Mouse (Mus musculus): Measurements from ENCODE around the gene Hsf2bp.

Gene Hsf2bp

DNA sequence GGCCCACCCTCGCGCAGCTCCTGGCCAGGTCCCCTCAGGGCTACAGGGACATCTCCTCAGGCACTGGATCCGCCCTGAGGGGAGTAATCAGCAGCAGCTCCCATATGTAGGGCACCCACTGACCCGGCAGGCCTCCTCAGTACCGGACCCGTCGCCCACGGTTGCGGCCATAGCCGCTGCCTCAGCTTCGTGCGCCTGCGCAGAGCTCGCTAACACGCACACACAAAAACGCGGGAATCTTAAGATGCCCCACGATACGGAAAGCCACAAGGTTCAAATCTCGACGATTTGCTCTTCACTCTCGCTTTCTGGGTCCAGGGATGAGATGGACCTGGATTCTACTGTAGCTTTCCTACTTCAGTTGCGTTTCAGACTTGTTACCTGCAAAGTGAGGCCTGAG, 1.8 kb downstream of the Hsf2bp start:
- in situ Hi-C loops (cut with MboI; ENCODE audit: low sequenced_read_pairs), result no loop called here

DNA sequence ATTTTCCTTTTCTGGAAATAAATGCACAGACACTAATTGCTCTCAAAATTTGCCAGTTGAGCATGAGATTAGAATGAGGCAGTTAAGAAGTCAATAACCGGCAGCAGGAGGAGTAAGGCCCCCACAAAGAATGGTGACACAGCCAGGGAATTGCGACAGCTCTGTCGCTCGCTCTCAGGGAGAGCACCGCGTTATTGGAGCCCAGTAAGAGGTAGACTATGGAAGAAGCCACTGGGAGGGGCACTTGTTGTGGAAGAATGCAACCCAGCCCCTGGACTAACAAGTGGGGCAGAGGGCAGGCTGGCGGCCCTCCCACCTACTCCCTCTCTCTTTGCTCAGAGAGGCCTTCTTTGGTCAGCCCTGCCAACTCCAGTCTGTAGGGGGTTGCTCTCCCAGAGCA, 4.5 kb downstream of the Hsf2bp start:
- in situ Hi-C loops (cut with MboI; ENCODE audit: low sequenced_read_pairs), result no loop called here

DNA sequence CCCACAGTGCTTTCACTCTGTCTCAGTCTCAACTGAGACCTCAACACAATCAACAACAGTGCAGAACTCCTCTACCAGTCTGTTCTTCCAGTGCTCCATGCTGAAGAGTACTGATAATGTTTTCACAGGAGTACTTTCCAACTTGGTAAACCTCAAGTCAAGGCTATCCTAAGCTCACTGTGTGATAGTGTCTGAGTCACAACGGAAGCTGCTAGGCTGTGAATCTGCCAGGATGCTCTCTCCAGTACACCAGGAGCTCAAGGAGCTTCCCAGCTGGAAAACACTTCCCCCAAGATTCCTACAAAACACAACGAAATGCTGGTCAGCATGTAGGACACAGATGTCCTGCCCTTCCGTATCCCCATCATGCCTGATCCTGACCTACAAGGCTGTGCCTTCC, 7.8 kb downstream of the Hsf2bp start:
- in situ Hi-C loops (cut with MboI; ENCODE audit: low sequenced_read_pairs), result no loop called here

DNA sequence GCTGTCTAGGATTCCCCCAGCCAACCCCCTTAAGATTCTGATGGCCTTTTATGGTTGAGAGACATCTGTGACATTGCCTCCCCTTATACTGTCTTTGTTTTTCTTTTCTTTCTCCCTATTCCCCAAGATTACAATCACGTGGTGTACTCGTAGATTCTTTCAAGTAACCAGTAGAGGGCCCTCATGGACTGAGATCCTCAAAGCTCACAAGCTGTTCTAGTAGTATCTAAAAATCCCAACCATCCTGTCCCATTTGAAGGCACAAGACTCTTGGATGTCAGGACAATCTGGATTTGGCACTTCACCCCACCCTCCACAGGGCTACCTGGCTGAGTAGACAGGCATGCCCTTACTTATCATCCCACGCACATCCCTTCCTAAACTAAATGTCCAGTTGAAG, 8.5 kb downstream of the Hsf2bp start:
- in situ Hi-C loops (cut with MboI; ENCODE audit: low sequenced_read_pairs), result no loop called here

- in situ Hi-C loops (cut with MboI; ENCODE audit: low sequenced_read_pairs), result no loop called here
Observed at GRCm38 (mm10) chr17:32025386-32025785, 10.8 kb downstream of the Hsf2bp start.

- in situ Hi-C loops (cut with MboI; ENCODE audit: low sequenced_read_pairs), result loop anchor here (5.0 kb wide), 2 partner anchors 167 to 347 kb away; partner anchors contain the start of genes Cryaa and Sik1
Observed at GRCm38 (mm10) chr17:32024671-32025073, 11.5 kb downstream of the Hsf2bp start.

DNA sequence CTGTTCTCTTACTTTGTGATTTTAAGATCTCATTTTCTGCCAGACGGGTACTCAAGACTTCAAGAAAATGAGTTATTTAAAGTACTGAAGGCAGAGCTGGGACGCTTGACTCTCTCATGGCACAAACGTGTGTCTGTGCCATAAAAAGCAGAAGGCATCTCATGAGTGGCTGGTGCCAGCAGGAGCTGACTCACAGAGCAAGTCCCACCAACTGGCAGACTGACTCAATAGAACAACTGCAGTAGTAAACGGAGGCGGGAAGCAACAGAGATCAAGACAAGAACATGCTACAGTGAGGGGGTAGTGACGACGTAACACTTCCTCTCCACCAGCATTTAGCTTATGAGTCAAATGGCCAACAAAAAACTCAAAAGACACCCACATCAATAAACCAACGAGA, 13.1 kb downstream of the Hsf2bp start:
- in situ Hi-C loops (cut with MboI; ENCODE audit: low sequenced_read_pairs), result loop anchor here (5.0 kb wide), 2 partner anchors 166 to 346 kb away; partner anchors contain the start of genes Cryaa and Sik1

DNA sequence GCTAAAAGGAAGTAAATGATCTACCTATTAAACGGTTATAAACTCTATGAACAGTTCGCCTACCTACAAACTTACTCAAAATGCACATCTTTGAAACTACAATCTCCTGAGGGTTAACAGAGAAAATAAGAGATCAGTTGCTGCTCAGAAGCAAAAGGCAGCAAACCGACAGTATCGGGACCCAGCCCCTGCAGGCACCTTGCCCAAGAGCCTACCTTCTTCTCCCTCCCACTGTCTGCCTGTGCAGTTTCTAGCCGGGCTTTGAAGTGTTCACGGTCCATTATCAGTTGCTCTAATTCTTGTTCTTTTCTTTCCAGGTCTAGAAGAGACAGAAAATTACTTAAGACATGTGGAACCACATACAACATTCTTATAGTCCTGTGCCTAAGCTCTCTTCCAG, 13.6 kb downstream of the Hsf2bp start:
- in situ Hi-C loops (cut with MboI; ENCODE audit: low sequenced_read_pairs), result loop anchor here (5.0 kb wide), 2 partner anchors 165 to 345 kb away; partner anchors contain the start of genes Cryaa and Sik1

GRCm38 (mm10) chr17:32021981-32022380, 14.2 kb downstream of the Hsf2bp start:
- in situ Hi-C loops (cut with MboI; ENCODE audit: low sequenced_read_pairs), result loop anchor here (5.0 kb wide), 2 partner anchors 165 to 345 kb away; partner anchors contain the start of genes Cryaa and Sik1

- in situ Hi-C loops (cut with MboI; ENCODE audit: low sequenced_read_pairs), result no loop called here
Observed at GRCm38 (mm10) chr17:32018127-32018894, 17.8 kb downstream of the Hsf2bp start.

GRCm38 (mm10) chr17:32016481-32016880, 19.7 kb downstream of the Hsf2bp start:
- in situ Hi-C loops (cut with MboI; ENCODE audit: low sequenced_read_pairs), result no loop called here

DNA sequence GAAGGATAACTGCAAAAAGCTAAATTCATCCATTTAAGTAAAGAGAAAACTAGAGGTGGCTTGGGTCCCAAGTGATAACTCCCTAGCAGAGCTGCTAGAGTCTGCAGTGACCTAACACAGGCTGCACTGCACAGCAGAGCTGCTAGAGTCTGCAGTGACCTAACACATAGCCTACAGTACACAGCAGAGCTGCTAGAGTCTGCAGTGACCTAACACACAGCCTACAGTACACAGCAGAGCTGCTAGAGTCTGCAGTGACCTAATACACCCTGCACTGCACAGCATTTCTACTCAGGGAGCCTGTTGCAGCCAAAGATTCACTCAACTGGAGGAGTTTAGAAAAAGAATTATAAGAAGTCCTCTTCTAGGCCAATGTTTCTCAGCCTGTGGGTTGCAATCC, 22.5 kb downstream of the Hsf2bp start:
- in situ Hi-C loops (cut with MboI; ENCODE audit: low sequenced_read_pairs), result no loop called here

DNA sequence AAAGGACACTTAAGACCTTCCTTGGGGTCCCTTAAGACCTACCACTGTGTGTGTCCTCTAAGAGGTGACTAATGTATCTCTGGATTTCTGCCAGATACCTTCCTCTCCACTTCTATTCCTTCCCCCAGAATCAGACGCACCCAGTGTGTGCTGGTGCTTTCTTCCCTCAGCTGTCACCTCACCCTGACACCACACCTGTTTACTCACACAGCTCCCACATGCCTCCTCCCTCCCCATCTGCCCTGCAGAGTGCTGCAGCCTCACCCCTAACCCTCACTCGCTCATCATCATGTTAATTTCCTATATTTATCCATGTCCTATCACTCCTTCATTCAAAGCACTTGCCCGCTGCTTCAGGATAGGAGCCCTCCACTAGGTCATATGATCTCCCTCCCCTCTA, 23.9 kb downstream of the Hsf2bp start:
- in situ Hi-C loops (cut with MboI; ENCODE audit: low sequenced_read_pairs), result no loop called here

- in situ Hi-C loops (cut with MboI; ENCODE audit: low sequenced_read_pairs), result no loop called here
Observed at GRCm38 (mm10) chr17:32011694-32012093, 24.5 kb downstream of the Hsf2bp start.

DNA sequence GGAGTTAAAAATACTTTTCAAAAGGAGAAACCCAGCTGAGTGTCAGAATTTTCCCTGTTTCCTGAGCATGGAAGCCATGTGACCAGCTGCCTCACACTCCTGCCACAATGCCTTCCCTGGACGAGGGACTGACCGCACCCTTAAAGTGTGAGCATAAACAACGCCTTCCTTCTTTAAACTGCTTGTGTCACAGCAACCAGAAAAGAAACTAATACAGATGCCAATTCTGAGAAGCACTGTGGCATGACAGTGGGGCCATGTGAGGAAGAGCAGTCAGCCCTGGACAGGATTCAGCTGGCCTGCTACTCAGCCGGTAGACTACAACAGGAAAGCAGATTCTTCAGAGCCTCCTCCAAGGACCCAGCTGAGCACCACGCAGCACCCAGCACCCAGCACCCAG, 29.3 kb downstream of the Hsf2bp start:
- in situ Hi-C loops (cut with MboI; ENCODE audit: low sequenced_read_pairs), result no loop called here

GRCm38 (mm10) chr17:32003251-32003650, 32.9 kb downstream of the Hsf2bp start:
- in situ Hi-C loops (cut with MboI; ENCODE audit: low sequenced_read_pairs), result no loop called here

DNA sequence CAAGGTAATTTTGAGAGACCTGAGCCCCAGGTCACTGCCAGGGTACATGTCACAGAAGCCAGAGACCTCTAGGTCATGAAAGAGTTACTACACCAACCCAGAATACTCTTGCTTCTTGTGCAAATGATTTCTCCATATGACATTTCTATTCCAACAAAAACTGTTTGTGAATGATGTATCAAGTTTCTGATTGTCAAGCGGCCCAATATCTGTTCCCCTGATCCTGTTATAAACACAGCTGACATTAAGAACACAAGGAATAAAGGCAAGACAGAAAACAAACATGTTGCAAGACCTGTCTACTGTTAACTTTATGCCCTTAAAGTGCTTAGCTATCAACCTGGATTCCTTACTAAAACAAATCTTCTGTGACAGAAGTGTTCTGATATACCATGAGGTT, 37.8 kb downstream of the Hsf2bp start:
- in situ Hi-C loops (cut with MboI; ENCODE audit: low sequenced_read_pairs), result no loop called here

GRCm38 (mm10) chr17:31996331-31996730, 39.8 kb downstream of the Hsf2bp start:
- in situ Hi-C loops (cut with MboI; ENCODE audit: low sequenced_read_pairs), result no loop called here

DNA sequence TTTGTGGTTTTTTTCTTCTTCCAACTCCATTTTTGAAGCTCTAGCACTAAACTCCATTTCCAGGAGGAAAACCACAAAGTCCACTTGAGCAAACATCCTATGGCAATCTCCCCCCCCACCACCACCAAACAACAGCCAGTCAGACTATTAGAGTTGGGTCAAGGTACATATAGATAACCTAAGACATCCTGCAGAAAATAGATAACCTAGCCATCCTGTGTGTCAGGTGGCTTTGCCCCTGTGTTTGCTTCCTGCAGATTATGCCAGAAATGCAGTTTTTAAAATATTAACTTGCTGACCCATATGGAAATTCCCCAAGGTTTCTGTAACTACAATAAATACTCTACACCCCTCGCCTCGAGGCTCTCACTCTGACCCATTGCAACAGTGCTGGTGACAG, 40.4 kb downstream of the Hsf2bp start:
- in situ Hi-C loops (cut with MboI; ENCODE audit: low sequenced_read_pairs), result no loop called here

DNA sequence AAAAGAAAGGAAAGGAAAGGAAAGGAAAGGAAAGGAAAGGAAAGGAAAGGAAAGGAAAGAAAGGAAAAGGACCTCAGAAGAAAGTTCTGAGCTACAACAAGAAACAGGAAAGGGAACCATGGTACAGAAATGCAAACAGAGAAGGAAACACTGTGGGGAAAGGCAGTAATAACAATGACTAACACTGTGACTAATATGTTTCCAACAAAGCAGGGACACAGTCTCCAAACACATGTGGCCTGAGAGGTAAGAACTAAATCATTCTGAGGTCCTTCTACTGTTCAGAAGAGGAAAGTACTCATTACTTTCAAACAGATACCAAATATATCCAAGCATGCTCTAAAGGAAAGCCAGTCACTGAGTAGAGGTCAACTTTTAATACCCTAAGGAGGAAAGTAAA, 42.0 kb downstream of the Hsf2bp start:
- in situ Hi-C loops (cut with MboI; ENCODE audit: low sequenced_read_pairs), result no loop called here

- in situ Hi-C loops (cut with MboI; ENCODE audit: low sequenced_read_pairs), result no loop called here
Observed at GRCm38 (mm10) chr17:31993354-31993753, 42.8 kb downstream of the Hsf2bp start.

GRCm38 (mm10) chr17:31992004-31992403, 44.1 kb downstream of the Hsf2bp start:
- in situ Hi-C loops (cut with MboI; ENCODE audit: low sequenced_read_pairs), result no loop called here

GRCm38 (mm10) chr17:31989035-31989434, 47.1 kb downstream of the Hsf2bp start:
- in situ Hi-C loops (cut with MboI; ENCODE audit: low sequenced_read_pairs), result no loop called here
